Mouse (Mus musculus) small intestine, adult 10 weeks (tissue): ENCODE measurements around the gene Golm1. TPM values are rescaled to one million over a fixed set of nuclear protein-coding genes. Genes with fewer than 3 reads are reported as not detected.

ENCODE experiments used
- polyA plus RNA-seq: library from polyadenylated mRNA; stranded (reverse); fragments of 350-450 nt; fragmentation: Illumina TruSeq; extraction: RNeasy Lipid Tissue Mini Kit (QIAGEN cat#74804); gene quantifications from one replicate; pipeline ENCODE4 v1.2.3, GENCODE M21; 2014; ENCODE audit warnings: low replicate concordance

Gene Golm1
- polyA plus RNA-seq = 72.8 TPM

GRCm38 (mm10) chr13:59675151-59676011 lies at the start of gene Golm1:
TSS of gene Golm1 (minus strand) at chr13:59675811.

GRCm38 (mm10) chr13:59711984-59712383 lies 36.4 kb upstream of the Golm1 start, which contains the start of gene Spata31d1b:
TSS of gene Spata31d1b (plus strand) at chr13:59712284.

DNA sequence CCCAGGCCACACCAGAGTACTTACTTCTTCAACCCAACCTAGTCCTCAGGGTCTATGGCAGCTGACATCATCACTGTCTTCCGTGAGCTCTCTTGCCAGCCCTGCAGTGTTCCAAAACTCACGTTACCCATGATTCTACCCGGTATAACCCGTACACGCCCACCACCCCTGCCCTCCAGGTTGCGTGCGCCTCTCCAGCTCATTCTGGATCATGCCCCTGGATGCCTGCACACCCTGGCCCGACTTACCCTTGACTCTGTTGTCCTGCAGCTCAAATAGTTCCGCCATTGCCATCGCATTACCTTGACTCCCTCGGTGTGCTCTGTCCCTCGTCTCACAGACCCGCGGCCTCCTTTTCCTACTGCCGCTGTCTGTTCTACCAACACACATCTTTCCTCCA lies 34.6 kb upstream of the Golm1 start, which contains the start of gene Spata31d1a:
Spata31d1a (minus strand) TSS at position 101 of the 400 bp plus-strand sequence.

GRCm38 (mm10) chr13:59694008-59694407 lies 18.4 kb upstream of the Golm1 start, which contains the start of gene 4921517D22Rik:
TSS of gene 4921517D22Rik (minus strand) at chr13:59694108.

GRCm38 (mm10) chr13:59584947-59585647 lies 90.5 kb downstream of the Golm1 start, which contains the start of the genes Agtpbp1 and Naa35:
TSS of gene Agtpbp1 (minus strand) at chr13:59585227.
TSS of gene Naa35 (plus strand) at chr13:59585259.

Other genes starting within 250 kb of the Golm1 start
- gene Agtpbp1, start 90.6 kb downstream of the Golm1 start, polyA plus RNA-seq = 12.4 TPM
- 256 TPM for gene Naa35, start 90.6 kb downstream of the Golm1 start, polyA plus RNA-seq
- gene 4921517D22Rik, start 18.3 kb upstream of the Golm1 start, polyA plus RNA-seq = not detected
- gene Spata31d1a, start 34.5 kb upstream of the Golm1 start, polyA plus RNA-seq = not detected
- gene Spata31d1b, start 36.5 kb upstream of the Golm1 start, polyA plus RNA-seq = not detected
- gene Spata31d1d, start 55.9 kb upstream of the Golm1 start, polyA plus RNA-seq = not detected
- not detected for gene 1700014D04Rik, start 70.9 kb upstream of the Golm1 start, polyA plus RNA-seq
- gene Isca1, start 94.0 kb upstream of the Golm1 start, polyA plus RNA-seq = 90.1 TPM
- gene Gm49354, start 106.4 kb upstream of the Golm1 start, polyA plus RNA-seq = not detected
- gene Tut7, start 147.3 kb upstream of the Golm1 start, polyA plus RNA-seq = 228 TPM